Mouse (Mus musculus) ES-E14 (cell line): ENCODE results near the gene Nipal1. TPM values are rescaled to one million over a fixed set of nuclear protein-coding genes. Genes with fewer than 3 reads are reported as not detected.

ENCODE experiments used
- DNase-seq: peaks from one replicate; pipeline ENCODE4 v3.0.0-alpha.2; 2013; ENCODE audit warnings: low read depth, low spot score
- H3K27ac ChIP-seq: 2 replicates; pipeline ENCODE4 v1.5.1; 2012; ENCODE audit warnings: low read depth, mild to moderate bottlenecking, low read length, moderate library complexity, mixed read lengths; ENCODE audit not compliant: poor library complexity, insufficient read depth, severe bottlenecking
- H3K36me3 ChIP-seq: 2 replicates; pipeline ENCODE4 v1.6.1; 2012; ENCODE audit warnings: mild to moderate bottlenecking, low read length, moderate library complexity, mixed read lengths; ENCODE audit not compliant: control insufficient read depth, poor library complexity, insufficient read depth, severe bottlenecking
- H3K4me1 ChIP-seq, 2 experiments: fragments of 150-350 bp in 1 of 2; sonication (generic) in 1 of 2; 2 replicates each; pipeline ENCODE4 v1.6.1; 2012; ENCODE audit warnings: low read length in 2 of 2, mild to moderate bottlenecking in 1 of 2, mixed read lengths in 1 of 2; ENCODE audit not compliant: control insufficient read depth in 2 of 2, insufficient read depth in 2 of 2, poor library complexity in 1 of 2
- H3K4me3 ChIP-seq, 2 experiments: fragments of 150-350 bp in 1 of 2; sonication (generic) in 1 of 2; 2 replicates each; pipeline ENCODE4 v1.5.1; 2012; ENCODE audit warnings: low read length in 2 of 2, low read depth in 1 of 2, mild to moderate bottlenecking in 1 of 2, mixed read lengths in 1 of 2; ENCODE audit not compliant: insufficient read depth in 1 of 2, poor library complexity in 1 of 2, severe bottlenecking in 1 of 2
- H3K9ac ChIP-seq: 2 replicates; pipeline ENCODE4 v1.6.1; 2012; ENCODE audit warnings: low read depth, mild to moderate bottlenecking, low read length, mixed read lengths; ENCODE audit not compliant: poor library complexity, insufficient read depth, severe bottlenecking
- H3K9me3 ChIP-seq: fragments of 150-350 bp; sonication (generic); 2 replicates; pipeline ENCODE4 v1.6.1; 2012; ENCODE audit warnings: low read depth, mild to moderate bottlenecking, low read length; ENCODE audit not compliant: control insufficient read depth, insufficient read depth
- CHD2 ChIP-seq: IDR thresholded peaks from 2 replicates; pipeline ENCODE4 v1.6.1; 2014; ENCODE audit warnings: mild to moderate bottlenecking, low read depth, low read length, inconsistent platforms
- HCFC1 ChIP-seq: IDR thresholded peaks from 2 replicates; pipeline ENCODE4 v1.6.1; 2012; ENCODE audit warnings: low read length, inconsistent platforms, borderline replicate concordance; ENCODE audit not compliant: insufficient read depth
- MAFK ChIP-seq: IDR thresholded peaks from 2 replicates; pipeline ENCODE4 v1.6.1; 2014; ENCODE audit warnings: mild to moderate bottlenecking, low read depth, low read length, inconsistent platforms; ENCODE audit not compliant: insufficient read depth
- ZC3H11A ChIP-seq: IDR thresholded peaks from 2 replicates; pipeline ENCODE4 v1.6.1; 2012; ENCODE audit warnings: low read depth, mild to moderate bottlenecking, inconsistent platforms, low read length, borderline replicate concordance
- ZNF384 ChIP-seq: IDR thresholded peaks from 2 replicates; pipeline ENCODE4 v1.6.1; 2012; ENCODE audit warnings: low read depth, low read length, inconsistent platforms
- in situ Hi-C, 2 experiments: fragments of 600-800 bp; cut with MboI; formaldehyde crosslinking; loops; one replicate each; pipeline ENCODE4 v1.15.1; 2025; ENCODE audit warnings: low sequenced_read_pairs in 2 of 2, inconsistent platforms in 1 of 2; ENCODE audit not compliant: unreplicated experiment in 2 of 2
- total RNA-seq: library from RNA; depleted of rRNA; stranded (reverse); fragments of 300-350 nt; gene quantifications from 2 replicates; pipeline ENCODE4 v1.2.3, GENCODE M21; 2012; rRNA removed

Gene Nipal1
- total RNA-seq, result 0.11 and 0.22 TPM in 2 replicates

DNA sequence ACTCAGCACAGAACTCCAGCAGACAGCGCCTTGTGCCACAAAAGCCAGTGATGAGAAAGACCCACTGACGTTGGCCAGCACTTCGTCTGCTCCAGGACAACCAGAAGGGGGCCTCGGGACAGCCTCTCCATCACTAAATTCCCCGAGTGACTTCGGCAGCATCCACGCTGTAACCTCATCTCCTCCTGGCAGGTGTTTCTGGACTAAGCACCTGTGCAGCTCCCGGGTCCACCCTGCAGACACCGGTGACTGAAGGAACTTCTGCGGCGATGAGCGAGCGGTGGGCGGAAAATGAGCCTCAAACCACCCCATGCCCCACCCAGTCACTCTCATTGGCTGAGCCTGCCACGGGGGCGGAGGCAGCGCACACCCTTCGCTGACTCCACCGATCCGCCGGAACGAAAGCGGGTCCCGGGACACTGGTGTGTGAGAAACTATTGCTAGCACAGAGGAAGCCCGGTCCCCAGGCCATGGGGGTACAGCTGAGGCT is at the start of gene Nipal1:
TSS of gene Nipal1 (plus strand) at position 378 of the 490 bp plus-strand sequence.
- TF ChIP-seq CHD2 (no peak), MAFK (no peak), ZNF384 (no peak), ZC3H11A (no peak), HCFC1 (no peak)
- H3K27ac ChIP-seq, result no peak within 1 kb of the TSS
- H3K9me3 ChIP-seq, result no peaks in the 10 kb centered on the region
- H3K4me1 ChIP-seq, result peaks cover 1 to 5% of the 10 kb centered on the region in 2 experiments; a peak in 2 of 4 replicates
- H3K4me3 ChIP-seq, result peak within 1 kb of the TSS; percentile 60 to 63
- peak within 1 kb of the TSS; percentile 28; the same call in 1 of the 2 replicates for H3K9ac ChIP-seq
- DNase-seq, result peak; percentile 60
- H3K36me3 ChIP-seq, result no peaks in the 10 kb centered on the region
- in situ Hi-C loops, result no loop called here

GRCm38 (mm10) chr5:72601006-72601405 is 46.6 kb upstream of the Nipal1 start:
- in situ Hi-C loops, result no loop called here
- H3K9ac ChIP-seq, result no peak overlapping the region
- H3K27ac ChIP-seq, result no peak overlapping the region
- no peaks in the 10 kb centered on the region for H3K9me3 ChIP-seq
- TF ChIP-seq ZC3H11A (peak; percentile 25; the same call in 1 of the 2 replicates), ZNF384 (no peak), CHD2 (no peak), MAFK (no peak), HCFC1 (no peak)
- H3K4me3 ChIP-seq, result no peak overlapping the region
- no peaks in the 10 kb centered on the region for H3K4me1 ChIP-seq
- H3K36me3 ChIP-seq, result no peaks in the 10 kb centered on the region
- peak; percentile 84 for DNase-seq

DNA sequence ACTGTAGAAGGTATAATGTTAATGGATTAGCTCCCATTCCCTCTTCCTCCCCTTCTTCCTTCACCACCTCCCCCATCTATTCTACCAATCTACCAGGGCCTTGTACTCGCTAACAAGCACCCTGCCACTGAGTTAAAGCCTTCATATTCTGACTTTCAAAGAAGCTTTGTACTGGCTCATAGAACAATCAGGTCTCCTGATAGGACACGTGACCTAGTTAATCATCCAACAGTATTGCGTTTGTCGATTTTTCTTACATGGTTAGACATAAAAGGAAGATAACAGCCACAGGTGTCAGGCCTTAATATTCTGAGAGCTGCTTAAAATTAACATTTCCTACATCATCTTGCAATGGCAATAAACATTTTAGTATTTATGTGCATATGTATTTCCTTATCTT is 44.5 kb upstream of the Nipal1 start:
- Histone ChIP-seq H3K36me3 (no peaks in the 10 kb centered on the region), H3K4me1 (no peaks in the 10 kb centered on the region), H3K4me3 (no peak overlapping the region), H3K9me3 (no peaks in the 10 kb centered on the region), H3K9ac (no peak overlapping the region), H3K27ac (no peak overlapping the region)
- TF ChIP-seq MAFK (no peak), ZC3H11A (no peak), CHD2 (no peak)
- DNase-seq, result no peak
- in situ Hi-C loops, result no loop called here

- in situ Hi-C loops, result no loop called here
- Histone ChIP-seq H3K9ac (no peak overlapping the region), H3K27ac (no peak overlapping the region), H3K36me3 (no peaks in the 10 kb centered on the region), H3K4me3 (no peak overlapping the region), H3K9me3 (no peaks in the 10 kb centered on the region), H3K4me1 (no peaks in the 10 kb centered on the region)
- TF ChIP-seq ZC3H11A, result no peak
- no peak for TF ChIP-seq HCFC1
- no peak for TF ChIP-seq CHD2
- no peak for TF ChIP-seq MAFK
- TF ChIP-seq ZNF384, result no peak
- DNase-seq, result no peak
Observed at GRCm38 (mm10) chr5:72617413-72617812, 30.2 kb upstream of the Nipal1 start.

GRCm38 (mm10) chr5:72621022-72621421 is 26.6 kb upstream of the Nipal1 start:
- H3K4me3 ChIP-seq, result no peak overlapping the region
- TF ChIP-seq HCFC1 (no peak), CHD2 (no peak), ZNF384 (no peak), MAFK (no peak), ZC3H11A (no peak)
- no peaks in the 10 kb centered on the region for H3K4me1 ChIP-seq
- H3K27ac ChIP-seq, result no peak overlapping the region
- in situ Hi-C loops, result no loop called here
- DNase-seq, result no peak
- no peak overlapping the region for H3K9ac ChIP-seq
- no peaks in the 10 kb centered on the region for H3K9me3 ChIP-seq
- H3K36me3 ChIP-seq, result no peaks in the 10 kb centered on the region
